Mouse (Mus musculus) liver, embryonic 14.5 days (tissue): Measurements from ENCODE around the gene Zbtb34.

Experiments
- CTCF ChIP-seq: IDR thresholded peaks from 2 replicates; pipeline ENCODE4 v1.5.1; 2016; ENCODE audit warnings: antibody characterized with exemption, low read depth, control low read depth
- EP300 ChIP-seq: IDR thresholded peaks from 2 replicates; pipeline ENCODE4 v1.6.1; 2016; ENCODE audit warnings: antibody characterized with exemption, low read depth

DNA sequence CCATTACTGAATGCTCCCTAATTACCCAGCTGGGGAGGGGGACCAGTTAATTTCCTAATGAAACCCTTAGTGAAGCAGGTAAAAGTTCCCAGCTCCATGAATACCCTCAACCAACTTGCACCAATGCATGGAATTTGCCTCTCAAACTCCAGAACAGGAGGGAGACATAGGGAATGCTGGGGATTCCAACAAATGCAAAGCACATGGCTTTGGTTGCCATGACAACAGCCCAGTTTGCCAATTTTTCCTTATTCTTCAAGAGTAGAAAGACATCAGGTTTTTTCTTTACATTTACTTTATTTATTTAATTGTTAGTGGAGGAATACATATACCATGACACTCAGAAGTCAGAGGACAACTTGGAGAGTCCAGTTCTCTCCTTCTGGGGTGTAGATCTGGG, 44.8 kb upstream of the Zbtb34 start:
- no peak for TF ChIP-seq CTCF
- TF ChIP-seq EP300, result no peak
